In genomic region chr5:151408124-151408900, GRCm38 (mm10) we compare ENCODE assay signal across 28 mouse cellular contexts. TPM values are rescaled to one million over a fixed set of nuclear protein-coding genes. Genes with fewer than 3 reads are reported as not detected.
A peak's percentile ranks its signal among the peaks of the same experiment; 100 is the strongest.
DNase-seq lines count a peak whose midpoint lies in the region; ATAC-seq and TF ChIP-seq lines count a peak whose summit lies in the region.
"Had no signal": no experiment of that assay in that cellular context is flagged by ENCODE, and none has a peak within 500 bp of the region (broad histone marks: within the 10 kb centered on the region; RNA-seq: fewer than 3 reads in every experiment).

No protein-coding gene starts in this region.

- DNase-seq in kidney, postnatal 14 days, result no peak
- peak; percentile 79 for DNase-seq in midbrain, embryonic 11.5 days (ENCODE audit: low spot score, missing footprints)
- no peak for DNase-seq in midbrain, postnatal 0 days (ENCODE audit: low spot score)
- DNase-seq in ES-CJ7 (ENCODE audit: low read depth, low spot score), result peak; percentile 42
- DNase-seq in thymus, postnatal 36 days, result no peak
- no peak for DNase-seq in adrenal gland, adult 2 months
- DNase-seq: adrenal gland, adult 8-10 months; cerebellum, adult 9-10 months; heart, postnatal 10 days; kidney, postnatal 4 days; layer of hippocampus, adult 9-11 months; left cerebral cortex, postnatal 4 days; liver, embryonic 13.5 days; right cerebral cortex, postnatal 25 days; thymus, postnatal 25 days had no signal

- 0 out of 2 replicates have a peak, but pooled peaks have one; percentile 59 for ATAC-seq in kidney, embryonic 14.5 days (ENCODE audit: low FRiP score, low TSS enrichment)
- peak; percentile 47 for ATAC-seq in midbrain, embryonic 11.5 days (ENCODE audit: low FRiP score)
- no peak for ATAC-seq in midbrain, postnatal 0 days (ENCODE audit: low FRiP score)
- ATAC-seq in stomach, embryonic 14.5 days (ENCODE audit: insufficient number of reproducible peaks, insufficient read depth, low FRiP score, low read depth), result no peak
- ATAC-seq: intestine, embryonic 15.5 days; lung, postnatal 0 days had no signal

- no peaks in the 10 kb centered on the region for H3K27me3 ChIP-seq in kidney, embryonic 14.5 days (ENCODE audit: control insufficient read depth, insufficient read depth, low read length)
- no peaks in the 10 kb centered on the region for H3K27me3 ChIP-seq in midbrain, embryonic 11.5 days (ENCODE audit: control insufficient read depth, insufficient read depth, low read length)
- H3K27me3 ChIP-seq in midbrain, postnatal 0 days (ENCODE audit: insufficient read depth, low read length), result no peaks in the 10 kb centered on the region
- H3K27me3 ChIP-seq in stomach, embryonic 14.5 days (ENCODE audit: control insufficient read depth, insufficient read depth, low read length), result no peaks in the 10 kb centered on the region
- H3K27me3 ChIP-seq: hindbrain, embryonic 12.5 days; intestine, embryonic 15.5 days; liver, embryonic 13.5 days had no signal

- H3K9me3 ChIP-seq in kidney, embryonic 14.5 days (ENCODE audit: control insufficient read depth, low read length), result no peaks in the 10 kb centered on the region
- no peaks in the 10 kb centered on the region for H3K9me3 ChIP-seq in midbrain, embryonic 11.5 days (ENCODE audit: control insufficient read depth, low read length)
- no peaks in the 10 kb centered on the region for H3K9me3 ChIP-seq in midbrain, postnatal 0 days (ENCODE audit: low read length)
- H3K9me3 ChIP-seq in stomach, embryonic 14.5 days (ENCODE audit: control insufficient read depth, low read depth, low read length), result no peaks in the 10 kb centered on the region
- H3K9me3 ChIP-seq: forebrain, embryonic 12.5 days; hindbrain, embryonic 12.5 days; intestine, embryonic 15.5 days; liver, embryonic 13.5 days had no signal

- H3K4me3 ChIP-seq in kidney, embryonic 14.5 days (ENCODE audit: low read length), result no peak overlapping the region
- no peak overlapping the region for H3K4me3 ChIP-seq in midbrain, embryonic 11.5 days (ENCODE audit: low read depth, low read length)
- no peak overlapping the region for H3K4me3 ChIP-seq in midbrain, postnatal 0 days (ENCODE audit: low read depth, low read length)
- no peak overlapping the region for H3K4me3 ChIP-seq in stomach, embryonic 14.5 days (ENCODE audit: low read depth, low read length)
- H3K4me3 ChIP-seq: forebrain, embryonic 12.5 days; hindbrain, embryonic 12.5 days; intestine, embryonic 15.5 days; left cerebral cortex, adult 2 months; liver, embryonic 13.5 days had no signal

- TF ChIP-seq CTCF in midbrain, postnatal 0 days (IDR thresholded peaks at IDR 0.05), result no peak

- peak overlapping the region; percentile 59; the same call in 1 of the 2 replicates for H3K27ac ChIP-seq in kidney, embryonic 14.5 days (ENCODE audit: low read depth, low read length)
- no peak overlapping the region for H3K27ac ChIP-seq in midbrain, embryonic 11.5 days (ENCODE audit: low read depth, low read length)
- H3K27ac ChIP-seq in midbrain, postnatal 0 days (ENCODE audit: low read depth, low read length), result no peak overlapping the region
- H3K27ac ChIP-seq in stomach, embryonic 14.5 days (ENCODE audit: low read length), result 0 out of 2 replicates have a peak overlapping the region, but pooled peaks have one; percentile 3
- H3K27ac ChIP-seq: forebrain, embryonic 12.5 days; left cerebral cortex, adult 2 months; liver, embryonic 13.5 days had no signal

- H3K9ac ChIP-seq in kidney, embryonic 14.5 days (ENCODE audit: low read depth, low read length), result no peak overlapping the region
- H3K9ac ChIP-seq in midbrain, embryonic 11.5 days (ENCODE audit: low read length), result no peak overlapping the region
- no peak overlapping the region for H3K9ac ChIP-seq in midbrain, postnatal 0 days (replicated peaks; ENCODE audit: low read length, poor library complexity, severe bottlenecking)
- H3K9ac ChIP-seq in stomach, embryonic 14.5 days (replicated peaks; ENCODE audit: low read depth, low read length), result no peak overlapping the region
- H3K9ac ChIP-seq: forebrain, embryonic 12.5 days; hindbrain, embryonic 12.5 days; intestine, embryonic 15.5 days; liver, embryonic 13.5 days had no signal

- H3K36me3 ChIP-seq in kidney, embryonic 14.5 days (ENCODE audit: control insufficient read depth, insufficient read depth, low read length), result no peaks in the 10 kb centered on the region
- no peaks in the 10 kb centered on the region for H3K36me3 ChIP-seq in midbrain, embryonic 11.5 days (ENCODE audit: control insufficient read depth, insufficient read depth, low read length)
- no peaks in the 10 kb centered on the region for H3K36me3 ChIP-seq in midbrain, postnatal 0 days (ENCODE audit: insufficient read depth, low read length)
- no peaks in the 10 kb centered on the region for H3K36me3 ChIP-seq in stomach, embryonic 14.5 days (ENCODE audit: control insufficient read depth, insufficient read depth, low read length)
- H3K36me3 ChIP-seq: forebrain, embryonic 12.5 days; hindbrain, embryonic 12.5 days; intestine, embryonic 15.5 days; liver, embryonic 13.5 days had no signal

- WGBS in kidney, embryonic 14.5 days, result 44% methylated on average over 7 of the region's 7 CpGs
- WGBS in midbrain, embryonic 11.5 days, result 26% methylated on average over 7 of the region's 7 CpGs
- WGBS in midbrain, postnatal 0 days, result 20% methylated on average over 7 of the region's 7 CpGs
- 42% methylated on average over 7 of the region's 7 CpGs for WGBS in stomach, embryonic 14.5 days

- peaks cover 8% of the 10 kb centered on the region; the same call in 1 of the 2 replicates for H3K4me1 ChIP-seq in kidney, embryonic 14.5 days (ENCODE audit: control insufficient read depth, insufficient read depth, low read length)
- H3K4me1 ChIP-seq in midbrain, embryonic 11.5 days (ENCODE audit: control insufficient read depth, insufficient read depth, low read length), result no peaks in the 10 kb centered on the region; the same call in 1 of the 2 replicates
- no peaks in the 10 kb centered on the region for H3K4me1 ChIP-seq in midbrain, postnatal 0 days (ENCODE audit: insufficient read depth, low read length)
- no peaks in the 10 kb centered on the region for H3K4me1 ChIP-seq in stomach, embryonic 14.5 days (ENCODE audit: control insufficient read depth, insufficient read depth, low read length)

- no peak overlapping the region for H3K4me2 ChIP-seq in kidney, embryonic 14.5 days (replicated peaks; ENCODE audit: low read depth, low read length)
- H3K4me2 ChIP-seq in midbrain, embryonic 11.5 days, result no peak overlapping the region
- H3K4me2 ChIP-seq in midbrain, postnatal 0 days (ENCODE audit: low read depth, low read length, poor library complexity, severe bottlenecking), result no peak overlapping the region
- H3K4me2 ChIP-seq in stomach, embryonic 14.5 days (replicated peaks; ENCODE audit: low read depth, low read length), result no peak overlapping the region
- H3K4me2 ChIP-seq: forebrain, embryonic 12.5 days; heart, embryonic 11.5 days; hindbrain, embryonic 12.5 days; intestine, embryonic 15.5 days; liver, embryonic 13.5 days had no signal

RNA-seq across cellular contexts. Expression of gene Gm42906, which starts 19.7 kb away (rescaled TPM):
- polyA plus RNA-seq in kidney, embryonic 14.5 days (2014; fragmentation: Nextera tagmentation; extraction: Ambion mirVana), result not detected in 2 replicates
- polyA plus RNA-seq in midbrain, embryonic 11.5 days (2014; fragmentation: Nextera tagmentation; extraction: Ambion mirVana), result not detected in 2 replicates
- not detected in 2 replicates for total RNA-seq in midbrain, postnatal 0 days (2014; rRNA removed)
- not detected in 2 replicates for polyA plus RNA-seq in midbrain, postnatal 0 days (2015; fragmentation: Nextera tagmentation; extraction: Ambion mirVana)
- not detected in 2 replicates for polyA plus RNA-seq in stomach, embryonic 14.5 days (2014; fragmentation: Nextera tagmentation; extraction: Ambion mirVana)
- not detected for total RNA-seq in adrenal gland, adult 2 months (2021)
- not detected in 2 replicates for polyA plus RNA-seq in adrenal gland, adult 2 months (2012; rRNA removed)
- total RNA-seq: common myeloid progenitor, adult 5-6 weeks; granulocyte monocyte progenitor cell, adult 5-6 weeks; left cerebral cortex, adult 2 months; left cerebral cortex, postnatal 4 days had no signal
- polyA plus RNA-seq: embryonic facial prominence, embryonic 11.5 days; forebrain, embryonic 12.5 days; frontal cortex, adult 2 months; heart, embryonic 11.5 days; hindbrain, embryonic 12.5 days; intestine, embryonic 15.5 days; liver, embryonic 13.5 days; testis, adult 2 months had no signal

Comparison
In these comparisons a context has a peak if more than half of its experiments do, and no peak if none do; other contexts are left out.
1. ATAC-seq: peak in kidney, embryonic 14.5 days (single experiment) and midbrain, embryonic 11.5 days (single experiment); none in midbrain, postnatal 0 days (single experiment) and stomach, embryonic 14.5 days (single experiment).
2. DNase-seq: peak in midbrain, embryonic 11.5 days (single experiment) and ES-CJ7 (single experiment); none in kidney, postnatal 14 days (single experiment), midbrain, postnatal 0 days (single experiment), thymus, postnatal 36 days (0 of 2) and adrenal gland, adult 2 months (single experiment).
3. H3K27ac ChIP-seq: peak in kidney, embryonic 14.5 days (single experiment) and stomach, embryonic 14.5 days (single experiment); none in midbrain, embryonic 11.5 days (single experiment) and midbrain, postnatal 0 days (single experiment).